Mouse (Mus musculus) liver, embryonic 14.5 days (tissue): ENCODE results near the gene Mcm9. TPM values are rescaled to one million over a fixed set of nuclear protein-coding genes. Genes with fewer than 3 reads are reported as not detected.
"Not testable (repeated sequence)": the region's sequence is repeated elsewhere in the genome, so short reads cannot be mapped to it uniquely, and the experiment has no call there.

ENCODE experiments used
- ATAC-seq: fragments of 200-750 bp; cut with Nextera tagmentation; 2 replicates; pipeline ENCODE4 v1.8.0; 2017; ENCODE audit warnings: moderate number of reproducible peaks, mild to moderate bottlenecking, moderate library complexity; ENCODE audit not compliant: insufficient read depth
- DNase-seq, 3 experiments: peaks; one replicate each; pipeline ENCODE4 v3.0.0-alpha.2; 2012 to 2013; ENCODE audit warnings: low read depth in 3 of 3, low spot score in 3 of 3
- H3K27ac ChIP-seq: fragments of 300-500 bp; sonication (generic); 2 replicates; pipeline ENCODE4 v1.5.1; 2014; ENCODE audit warnings: moderate library complexity, mild to moderate bottlenecking, control low read depth, inconsistent platforms
- H3K27me3 ChIP-seq: fragments of 300-500 bp; sonication (generic); 2 replicates; pipeline ENCODE4 v1.6.1; 2014; ENCODE audit warnings: mild to moderate bottlenecking, low read length, moderate library complexity; ENCODE audit not compliant: control insufficient read depth, insufficient read depth
- H3K36me3 ChIP-seq: fragments of 300-500 bp; sonication (generic); replicated peaks from 2 replicates; pipeline ENCODE4 v1.6.1; 2014; ENCODE audit warnings: low read depth; ENCODE audit not compliant: control insufficient read depth, insufficient read depth
- H3K4me1 ChIP-seq, 2 experiments: fragments of 200-500 bp in 1 of 2; fragments of 300-500 bp in 1 of 2; sonication (generic) in 1 of 2; replicated peaks; 2 replicates each; pipeline ENCODE4 v1.6.1; 2012 to 2014; ENCODE audit warnings: antibody characterized with exemption in 1 of 2, inconsistent platforms in 1 of 2, low read length in 1 of 2; ENCODE audit not compliant: control insufficient read depth in 2 of 2, insufficient read depth in 2 of 2
- H3K4me2 ChIP-seq: fragments of 300-500 bp; sonication (generic); 2 replicates; pipeline ENCODE4 v1.6.1; 2014; ENCODE audit warnings: low read depth, mild to moderate bottlenecking, control low read depth, moderate library complexity
- H3K4me3 ChIP-seq, 2 experiments: fragments of 200-500 bp in 1 of 2; fragments of 300-500 bp in 1 of 2; sonication (generic) in 1 of 2; 2 replicates each; pipeline ENCODE4 v1.5.1; 2012 to 2014; ENCODE audit warnings: low read depth in 2 of 2, low read length in 2 of 2, mild to moderate bottlenecking in 2 of 2, control low read depth in 1 of 2, inconsistent platforms in 1 of 2, moderate library complexity in 1 of 2; ENCODE audit not compliant: insufficient read depth in 1 of 2
- H3K9ac ChIP-seq: fragments of 300-500 bp; sonication (generic); replicated peaks from 2 replicates; pipeline ENCODE4 v1.6.1; 2014; ENCODE audit warnings: mild to moderate bottlenecking, control low read depth, moderate library complexity
- H3K9me3 ChIP-seq: fragments of 300-500 bp; sonication (generic); 2 replicates; pipeline ENCODE4 v1.6.1; 2016; ENCODE audit warnings: low read length, mixed read lengths; ENCODE audit not compliant: control insufficient read depth
- CTCF ChIP-seq: IDR thresholded peaks from 2 replicates; pipeline ENCODE4 v1.5.1; 2016; ENCODE audit warnings: antibody characterized with exemption, low read depth, control low read depth
- EP300 ChIP-seq: IDR thresholded peaks from 2 replicates; pipeline ENCODE4 v1.6.1; 2016; ENCODE audit warnings: antibody characterized with exemption, low read depth
- WGBS: fragments of 180-500 bp; shearing (Covaris S2); extraction: QIAGEN DNeasy Blood & Tissue Kit; methylation state at CpG from one replicate; pipeline ENCODE4 v1.1.7; 2014; ENCODE audit not compliant: insufficient replicate concordance; 5-methylcytosine and 5-hydroxymethylcytosine counted together
- polyA plus RNA-seq, 2 experiments: library from polyadenylated mRNA; depleted of rRNA in 1 of 2; stranded (reverse) in 1 of 2; unstranded in 1 of 2; fragments of >200 nt; fragmentation: Nextera tagmentation in 1 of 2; extraction: Ambion mirVana in 1 of 2; gene quantifications; 2 replicates each; pipeline versions ENCODE4 v1.2.1 to v1.2.3; 2012 to 2014

Mcm9 gene
- polyA plus RNA-seq, 2 experiments = 2.4 to 4.2 TPM

- ATAC-seq = no peak
Observed at GRCm38 (mm10) chr10:53505069-53505468, 125.2 kb downstream of the Mcm9 start.

GRCm38 (mm10) chr10:53502875-53503816 is 127.1 kb downstream of the Mcm9 start:
- Histone ChIP-seq H3K27me3 (no peaks in the 10 kb centered on the region), H3K4me1 (peaks cover 5 to 7% of the 10 kb centered on the region in 2 experiments; a peak in 2 of 4 replicates), H3K4me2 (peak overlapping the region; percentile 40), H3K9ac (no peak overlapping the region), H3K4me3 (no peak overlapping the region), H3K9me3 (no peaks in the 10 kb centered on the region), H3K27ac (no peak overlapping the region), H3K36me3 (no peaks in the 10 kb centered on the region)
- peak; percentile 38; the same call in 1 of the 2 replicates for TF ChIP-seq EP300
- peak; percentile 15; the same call in 1 of the 2 replicates for TF ChIP-seq CTCF
- DNase-seq (peak in 1 of 3 experiments; percentile 1), ATAC-seq (peak; percentile 66)
- WGBS = 32% methylated on average over 21 of the region's 21 CpGs

More at GRCm38 (mm10) chr10:53505069-53505468, 125.2 kb downstream of the Mcm9 start:
- no peaks in the 10 kb centered on the region for H3K36me3 ChIP-seq
- H3K4me1 ChIP-seq = peaks cover 5 to 7% of the 10 kb centered on the region in 2 experiments; a peak in 2 of 4 replicates
- TF ChIP-seq CTCF (no peak), EP300 (no peak)
- 53% methylated on average over 3 of the region's 3 CpGs for WGBS
- H3K4me2 ChIP-seq = no peak overlapping the region
- no peak overlapping the region for H3K9ac ChIP-seq
- H3K4me3 ChIP-seq = no peak overlapping the region
- no peak for DNase-seq
- H3K9me3 ChIP-seq = no peaks in the 10 kb centered on the region
- no peak overlapping the region for H3K27ac ChIP-seq
- no peaks in the 10 kb centered on the region for H3K27me3 ChIP-seq

GRCm38 (mm10) chr10:53502471-53502870 is 127.8 kb downstream of the Mcm9 start:
- no peak overlapping the region for H3K27ac ChIP-seq
- no peak overlapping the region for H3K4me2 ChIP-seq
- no peak for DNase-seq
- H3K4me1 ChIP-seq = peaks cover 5 to 7% of the 10 kb centered on the region in 2 experiments; a peak in 2 of 4 replicates
- H3K36me3 ChIP-seq = no peaks in the 10 kb centered on the region
- no peak overlapping the region for H3K9ac ChIP-seq
- no peaks in the 10 kb centered on the region for H3K9me3 ChIP-seq
- no peaks in the 10 kb centered on the region for H3K27me3 ChIP-seq
- WGBS = 71% methylated on average over 13 of the region's 13 CpGs
- H3K4me3 ChIP-seq = no peak overlapping the region
- TF ChIP-seq EP300 = no peak
- TF ChIP-seq CTCF = no peak
- no peak for ATAC-seq

- no peak for ATAC-seq
- TF ChIP-seq CTCF (peak; percentile 37), EP300 (no peak)
Observed at GRCm38 (mm10) chr10:53499518-53499917, 130.7 kb downstream of the Mcm9 start.

GRCm38 (mm10) chr10:53495349-53495748 is 134.9 kb downstream of the Mcm9 start:
- DNase-seq, H3K4me2 ChIP-seq, H3K9ac ChIP-seq, H3K36me3 ChIP-seq, H3K4me3 ChIP-seq, H3K9me3 ChIP-seq, H3K27me3 ChIP-seq, ATAC-seq, H3K4me1 ChIP-seq, H3K27ac ChIP-seq: not testable (repeated sequence)
- 80% methylated on average over 3 of the region's 3 CpGs for WGBS

More at GRCm38 (mm10) chr10:53499518-53499917, 130.7 kb downstream of the Mcm9 start:
- no peak overlapping the region for H3K9ac ChIP-seq
- no peaks in the 10 kb centered on the region for H3K9me3 ChIP-seq
- H3K4me1 ChIP-seq = peaks cover 5 to 7% of the 10 kb centered on the region in 2 experiments; a peak in 2 of 4 replicates
- no peak overlapping the region for H3K27ac ChIP-seq
- no peak overlapping the region for H3K4me2 ChIP-seq
- H3K4me3 ChIP-seq = no peak overlapping the region
- DNase-seq = no peak
- no peaks in the 10 kb centered on the region for H3K27me3 ChIP-seq
- H3K36me3 ChIP-seq = no peaks in the 10 kb centered on the region
